Mouse (Mus musculus) midbrain, embryonic 11.5 days (tissue): ENCODE results near the gene Pan3. TPM values are rescaled to one million over a fixed set of nuclear protein-coding genes. Genes with fewer than 3 reads are reported as not detected.

ENCODE experiments used
- ATAC-seq: fragments of 200-750 bp; cut with Nextera tagmentation; 2 replicates; pipeline ENCODE4 v1.8.0; 2017; ENCODE audit warnings: moderate TSS enrichment, moderate library complexity; ENCODE audit not compliant: low FRiP score
- DNase-seq: peaks from one replicate; pipeline ENCODE4 v3.0.0; 2015; ENCODE audit warnings: low spot score; ENCODE audit errors: missing footprints
- H3K27ac ChIP-seq: fragments of 300-500 bp; sonication (generic); 2 replicates; pipeline ENCODE4 v1.5.1; 2014; ENCODE audit warnings: low read depth, low read length
- H3K27me3 ChIP-seq: fragments of 300-500 bp; sonication (generic); 2 replicates; pipeline ENCODE4 v1.6.1; 2014; ENCODE audit warnings: mild to moderate bottlenecking, low read length, moderate library complexity, mixed read lengths; ENCODE audit not compliant: control insufficient read depth, insufficient read depth
- H3K36me3 ChIP-seq: fragments of 300-500 bp; sonication (generic); 2 replicates; pipeline ENCODE4 v1.6.1; 2014; ENCODE audit warnings: mild to moderate bottlenecking, low read length, moderate library complexity, mixed read lengths; ENCODE audit not compliant: control insufficient read depth, insufficient read depth
- H3K4me1 ChIP-seq: fragments of 300-500 bp; sonication (generic); 2 replicates; pipeline ENCODE4 v1.6.1; 2014; ENCODE audit warnings: low read length; ENCODE audit not compliant: control insufficient read depth, insufficient read depth
- H3K4me2 ChIP-seq: fragments of 300-500 bp; sonication (generic); 2 replicates; pipeline ENCODE4 v1.6.1; 2014; ENCODE audit warnings: mild to moderate bottlenecking, moderate library complexity
- H3K4me3 ChIP-seq: fragments of 300-500 bp; sonication (generic); 2 replicates; pipeline ENCODE4 v1.5.1; 2014; ENCODE audit warnings: low read depth, low read length
- H3K9ac ChIP-seq: fragments of 300-500 bp; sonication (generic); 2 replicates; pipeline ENCODE4 v1.6.1; 2014; ENCODE audit warnings: low read length
- H3K9me3 ChIP-seq: fragments of 300-500 bp; sonication (generic); 2 replicates; pipeline ENCODE4 v1.6.1; 2016; ENCODE audit warnings: low read length; ENCODE audit not compliant: control insufficient read depth
- WGBS: fragments of 180-500 bp; shearing (Covaris S2); extraction: QIAGEN DNeasy Blood & Tissue Kit; methylation state at CpG from one replicate; pipeline ENCODE4 v1.1.7; 2014; 5-methylcytosine and 5-hydroxymethylcytosine counted together
- polyA plus RNA-seq: library from polyadenylated mRNA; unstranded; fragments of >200 nt; fragmentation: Nextera tagmentation; extraction: Ambion mirVana; gene quantifications from 2 replicates; pipeline ENCODE4 v1.2.1, GENCODE M21; 2014

Gene Pan3
- polyA plus RNA-seq, 1 experiment from 2014 or later: 49.4 TPM

- no peak for DNase-seq
- Histone ChIP-seq H3K27ac (no peak overlapping the region), H3K36me3 (no peaks in the 10 kb centered on the region), H3K4me3 (no peak overlapping the region), H3K9ac (no peak overlapping the region), H3K27me3 (no peaks in the 10 kb centered on the region), H3K4me1 (no peaks in the 10 kb centered on the region), H3K9me3 (no peaks in the 10 kb centered on the region), H3K4me2 (no peak overlapping the region)
- WGBS: 91% methylated on average over 7 of the region's 7 CpGs
- ATAC-seq: no peak
Measured at GRCm38 (mm10) chr5:147572695-147573094, 142.7 kb downstream of the Pan3 start.

DNA sequence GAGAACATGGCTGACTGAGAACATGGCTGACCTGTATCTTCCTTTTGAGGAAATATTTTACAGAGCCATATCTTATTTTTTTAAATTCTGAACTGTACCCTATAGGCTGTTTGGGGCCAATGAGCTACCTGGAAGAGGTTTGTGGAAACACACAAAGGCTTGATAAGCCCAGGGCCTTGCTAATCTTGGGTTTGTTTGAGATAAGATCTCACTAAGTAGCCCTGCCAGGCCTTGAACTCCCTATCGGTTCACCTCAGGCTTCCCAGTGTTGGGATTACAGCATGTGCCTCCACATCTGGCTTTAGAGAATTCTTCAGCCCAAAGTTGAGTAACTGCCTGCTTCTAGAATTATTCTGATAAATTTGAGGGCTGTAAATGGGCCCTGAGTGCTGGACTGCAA is 143.6 kb downstream of the Pan3 start:
- Histone ChIP-seq H3K9ac (no peak overlapping the region), H3K4me1 (no peaks in the 10 kb centered on the region), H3K36me3 (no peaks in the 10 kb centered on the region), H3K4me3 (no peak overlapping the region), H3K9me3 (no peaks in the 10 kb centered on the region), H3K27ac (no peak overlapping the region), H3K4me2 (no peak overlapping the region), H3K27me3 (no peaks in the 10 kb centered on the region)
- WGBS: 91% methylated on average over 1 of the region's 1 CpGs
- DNase-seq (no peak), ATAC-seq (no peak)

- no peak overlapping the region for H3K4me2 ChIP-seq
- 66% methylated on average over 8 of the region's 8 CpGs for WGBS
- ATAC-seq: no peak
Measured at GRCm38 (mm10) chr5:147574517-147574916, 144.6 kb downstream of the Pan3 start.

GRCm38 (mm10) chr5:147577003-147577402 is 147.0 kb downstream of the Pan3 start:
- Histone ChIP-seq H3K4me2 (no peak overlapping the region), H3K9me3 (no peaks in the 10 kb centered on the region), H3K27ac (no peak overlapping the region), H3K27me3 (no peaks in the 10 kb centered on the region), H3K36me3 (no peaks in the 10 kb centered on the region), H3K4me1 (no peaks in the 10 kb centered on the region), H3K4me3 (no peak overlapping the region), H3K9ac (no peak overlapping the region)
- ATAC-seq (no peak), DNase-seq (no peak)
- 80% methylated on average over 6 of the region's 6 CpGs for WGBS

More at GRCm38 (mm10) chr5:147574517-147574916, 144.6 kb downstream of the Pan3 start:
- DNase-seq: no peak
- no peak overlapping the region for H3K27ac ChIP-seq
- no peak overlapping the region for H3K4me3 ChIP-seq
- H3K27me3 ChIP-seq: no peaks in the 10 kb centered on the region
- no peak overlapping the region for H3K9ac ChIP-seq
- H3K36me3 ChIP-seq: no peaks in the 10 kb centered on the region
- H3K9me3 ChIP-seq: no peaks in the 10 kb centered on the region
- no peaks in the 10 kb centered on the region for H3K4me1 ChIP-seq

DNA sequence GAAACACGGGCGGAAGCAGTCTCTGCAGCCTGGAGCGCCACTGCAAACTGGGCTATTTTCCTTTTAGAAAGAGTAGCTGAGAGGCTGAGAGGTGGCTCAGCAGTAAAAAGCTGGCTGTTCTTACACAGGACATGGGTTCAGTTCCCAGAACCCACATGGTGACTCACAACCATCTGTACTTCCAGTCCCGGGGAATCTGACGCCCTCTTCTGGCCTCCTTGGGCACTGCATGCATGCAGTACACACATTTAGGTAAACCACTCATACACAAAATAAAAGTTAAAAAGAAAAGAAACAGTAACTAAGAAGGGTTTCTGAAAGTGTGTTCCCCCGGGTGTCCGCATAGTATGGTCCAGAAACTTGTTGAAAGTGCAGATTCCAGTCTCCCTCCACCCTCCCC is 149.2 kb downstream of the Pan3 start:
- Histone ChIP-seq H3K27ac (no peak overlapping the region), H3K4me2 (no peak overlapping the region), H3K9ac (no peak overlapping the region), H3K4me3 (no peak overlapping the region), H3K36me3 (no peaks in the 10 kb centered on the region), H3K9me3 (no peaks in the 10 kb centered on the region), H3K27me3 (no peaks in the 10 kb centered on the region), H3K4me1 (no peaks in the 10 kb centered on the region)
- 87% methylated on average over 7 of the region's 7 CpGs for WGBS
- no peak for DNase-seq
- no peak for ATAC-seq

- 86% methylated on average over 8 of the region's 8 CpGs for WGBS
- no peaks in the 10 kb centered on the region for H3K36me3 ChIP-seq
- H3K9me3 ChIP-seq: no peaks in the 10 kb centered on the region
- H3K4me2 ChIP-seq: no peak overlapping the region
- no peaks in the 10 kb centered on the region for H3K27me3 ChIP-seq
- H3K4me3 ChIP-seq: no peak overlapping the region
- H3K9ac ChIP-seq: no peak overlapping the region
- H3K27ac ChIP-seq: no peak overlapping the region
- H3K4me1 ChIP-seq: no peaks in the 10 kb centered on the region
- no peak for DNase-seq
- no peak for ATAC-seq
Measured at GRCm38 (mm10) chr5:147579691-147580090, 149.7 kb downstream of the Pan3 start.

GRCm38 (mm10) chr5:147580181-147580580 is 150.2 kb downstream of the Pan3 start:
- Histone ChIP-seq H3K27ac (no peak overlapping the region), H3K9ac (no peak overlapping the region), H3K27me3 (no peaks in the 10 kb centered on the region), H3K4me3 (no peak overlapping the region), H3K4me2 (no peak overlapping the region), H3K36me3 (no peaks in the 10 kb centered on the region), H3K4me1 (no peaks in the 10 kb centered on the region), H3K9me3 (no peaks in the 10 kb centered on the region)
- DNase-seq (no peak), ATAC-seq (no peak)
- 93% methylated on average over 13 of the region's 13 CpGs for WGBS

DNA sequence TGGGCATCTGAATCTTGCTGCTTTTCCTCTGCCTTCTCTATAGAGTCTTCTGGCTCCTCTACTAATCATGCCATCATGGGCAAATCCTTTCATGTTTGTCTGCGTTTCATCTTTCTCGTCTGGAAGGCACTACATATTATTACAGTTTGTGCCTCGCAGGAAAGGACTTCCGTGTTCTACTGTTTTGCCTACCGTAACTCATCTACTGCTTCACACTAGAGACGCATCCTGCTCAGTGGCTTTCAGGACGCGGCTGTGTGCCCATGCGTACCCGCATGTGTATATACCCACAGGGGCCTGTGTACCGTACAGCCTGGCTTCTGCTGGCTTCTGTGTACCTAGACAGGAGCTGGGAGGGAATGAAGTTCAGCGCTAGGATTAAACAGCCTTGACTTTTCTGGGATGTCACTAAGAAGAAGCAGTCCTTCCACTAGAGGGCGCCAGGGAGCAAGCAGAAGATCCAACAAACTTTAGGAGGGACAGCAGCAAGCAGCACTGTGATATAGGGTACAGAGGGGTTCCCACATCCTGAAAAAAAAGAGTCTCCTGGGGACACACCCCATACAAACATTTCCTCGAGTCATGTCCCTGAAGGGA is 153.8 kb downstream of the Pan3 start:
- Histone ChIP-seq H3K4me1 (no peaks in the 10 kb centered on the region), H3K4me3 (no peak overlapping the region), H3K27me3 (no peaks in the 10 kb centered on the region), H3K4me2 (no peak overlapping the region), H3K36me3 (no peaks in the 10 kb centered on the region), H3K27ac (no peak overlapping the region), H3K9me3 (no peaks in the 10 kb centered on the region), H3K9ac (no peak overlapping the region)
- 48% methylated on average over 14 of the region's 14 CpGs for WGBS
- DNase-seq: peak; percentile 95
- no peak for ATAC-seq

DNA sequence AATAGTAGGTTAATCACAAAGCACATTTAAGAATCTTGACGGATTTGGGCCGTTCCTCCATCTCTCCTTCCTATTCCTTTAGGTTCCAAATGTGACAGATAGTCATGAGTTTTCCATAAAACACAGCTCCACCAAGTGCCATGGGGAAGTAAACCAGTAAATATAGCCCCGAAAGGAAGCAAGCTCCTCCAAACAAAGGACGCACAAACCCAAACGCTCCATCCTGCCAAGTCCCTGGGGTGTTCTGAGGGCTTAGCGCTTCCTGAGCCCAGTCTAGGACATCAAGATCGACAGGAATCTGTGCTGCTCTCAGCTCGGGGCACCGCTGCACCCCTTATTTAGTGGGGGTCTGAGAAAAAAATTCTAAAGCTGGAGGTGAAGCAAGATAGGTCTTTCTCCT is 154.7 kb downstream of the Pan3 start:
- no peak overlapping the region for H3K27ac ChIP-seq
- DNase-seq: no peak
- no peak overlapping the region for H3K4me3 ChIP-seq
- no peak overlapping the region for H3K9ac ChIP-seq
- no peaks in the 10 kb centered on the region for H3K36me3 ChIP-seq
- no peak overlapping the region for H3K4me2 ChIP-seq
- H3K27me3 ChIP-seq: no peaks in the 10 kb centered on the region
- H3K4me1 ChIP-seq: no peaks in the 10 kb centered on the region
- WGBS: 82% methylated on average over 9 of the region's 9 CpGs
- no peaks in the 10 kb centered on the region for H3K9me3 ChIP-seq
- ATAC-seq: no peak
